Mouse (Mus musculus) hindbrain, embryonic 10.5 days (tissue): Measurements from ENCODE around the gene Zgrf1. TPM values are rescaled to one million over a fixed set of nuclear protein-coding genes. Genes with fewer than 3 reads are reported as not detected.
A peak's percentile ranks its signal among the peaks of the same experiment; 100 is the strongest.

Experiments used
- DNase-seq: peaks from one replicate; pipeline ENCODE4 v3.0.0-alpha.2; 2017; ENCODE audit warnings: low spot score
- H3K27ac ChIP-seq: fragments of 300-500 bp; sonication (generic); 2 replicates; pipeline ENCODE4 v1.5.1; 2016; ENCODE audit warnings: mild to moderate bottlenecking, moderate library complexity
- H3K27me3 ChIP-seq: fragments of 300-500 bp; sonication (generic); 2 replicates; pipeline ENCODE4 v1.6.1; 2016; ENCODE audit warnings: mild to moderate bottlenecking; ENCODE audit not compliant: poor library complexity, insufficient read depth, severe bottlenecking
- H3K36me3 ChIP-seq: fragments of 300-500 bp; sonication (generic); 2 replicates; pipeline ENCODE4 v1.6.1; 2016; ENCODE audit warnings: mild to moderate bottlenecking, moderate library complexity
- H3K4me1 ChIP-seq: fragments of 300-500 bp; sonication (generic); replicated peaks from 2 replicates; pipeline ENCODE4 v1.6.1; 2016; ENCODE audit warnings: mild to moderate bottlenecking
- H3K4me3 ChIP-seq: fragments of 300-500 bp; sonication (generic); 2 replicates; pipeline ENCODE4 v1.5.1; 2016; ENCODE audit warnings: mild to moderate bottlenecking, moderate library complexity
- H3K9me3 ChIP-seq: fragments of 300-500 bp; sonication (generic); 2 replicates; pipeline ENCODE4 v1.6.1; 2016; ENCODE audit warnings: mild to moderate bottlenecking, moderate library complexity
- WGBS: fragments of 180-500 bp; shearing (Covaris S2); methylation state at CpG from one replicate; pipeline ENCODE4 v1.1.7; 2016; 5-methylcytosine and 5-hydroxymethylcytosine counted together
- polyA plus RNA-seq: library from polyadenylated mRNA; unstranded; fragments of >200 nt; fragmentation: Nextera tagmentation; extraction: Ambion mirVana; gene quantifications from 2 replicates; pipeline ENCODE4 v1.2.1, GENCODE M21; 2016

The Zgrf1 gene
- polyA plus RNA-seq, 1 experiment from 2014 or later, result 16.6 TPM

DNA sequence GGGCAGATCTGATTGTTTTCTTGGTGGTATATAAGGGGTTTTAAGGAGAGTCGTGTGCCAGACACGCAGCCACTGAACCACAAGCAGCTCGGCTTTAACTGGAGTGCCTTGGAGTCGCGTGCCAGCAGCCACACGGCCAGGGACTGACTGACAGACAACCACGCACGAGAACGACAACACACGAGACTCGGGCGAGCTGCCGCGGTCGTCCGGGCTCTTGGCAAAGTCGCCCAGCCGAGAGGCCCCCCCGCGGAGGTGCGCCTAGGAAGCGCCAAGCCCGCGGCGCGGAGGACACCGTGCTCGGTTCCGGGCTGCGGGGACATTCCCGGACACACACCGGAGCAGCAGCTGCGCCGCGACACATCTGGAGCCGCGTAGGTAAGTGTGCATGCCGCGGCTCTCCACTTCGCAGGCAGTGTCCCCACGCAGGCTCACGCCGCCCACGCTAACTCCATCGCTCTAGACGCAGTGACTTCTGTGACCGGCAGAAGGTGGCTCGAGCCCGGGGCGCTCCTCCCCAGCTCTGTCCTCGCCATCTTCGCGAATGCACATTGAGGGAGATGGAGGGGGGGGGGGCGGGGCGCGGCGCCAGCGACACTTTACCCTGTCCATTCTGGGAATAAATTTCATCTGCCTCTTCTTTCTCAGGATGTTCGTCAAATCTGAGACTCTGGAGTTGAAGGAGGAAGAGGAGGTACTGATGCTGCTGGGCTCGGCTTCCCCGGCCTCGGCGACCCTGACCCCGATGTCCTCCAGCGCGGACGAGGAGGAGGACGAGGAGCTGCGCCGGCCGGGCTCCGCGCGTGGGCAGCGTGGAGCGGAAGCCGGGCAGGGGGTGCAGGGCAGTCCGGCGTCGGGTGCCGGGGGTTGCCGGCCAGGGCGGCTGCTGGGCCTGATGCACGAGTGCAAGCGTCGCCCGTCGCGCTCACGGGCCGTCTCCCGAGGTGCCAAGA lies 80.1 kb downstream of the Zgrf1 start, which contains the start of gene Neurog2:
Neurog2 (plus strand) TSS at position 56 of the 953 bp plus-strand sequence.
- no peaks in the 10 kb centered on the region for H3K9me3 ChIP-seq
- peak within 1 kb of the TSS; percentile 87 for H3K27ac ChIP-seq
- peaks cover 100% of the 10 kb centered on the region for H3K27me3 ChIP-seq
- peak; percentile 70 for DNase-seq
- H3K4me1 ChIP-seq, result peaks cover 64% of the 10 kb centered on the region
- peak within 1 kb of the TSS; percentile 62 for H3K4me3 ChIP-seq
- no peaks in the 10 kb centered on the region for H3K36me3 ChIP-seq
- under 1% methylated on average over 92 of the region's 92 CpGs for WGBS

DNA sequence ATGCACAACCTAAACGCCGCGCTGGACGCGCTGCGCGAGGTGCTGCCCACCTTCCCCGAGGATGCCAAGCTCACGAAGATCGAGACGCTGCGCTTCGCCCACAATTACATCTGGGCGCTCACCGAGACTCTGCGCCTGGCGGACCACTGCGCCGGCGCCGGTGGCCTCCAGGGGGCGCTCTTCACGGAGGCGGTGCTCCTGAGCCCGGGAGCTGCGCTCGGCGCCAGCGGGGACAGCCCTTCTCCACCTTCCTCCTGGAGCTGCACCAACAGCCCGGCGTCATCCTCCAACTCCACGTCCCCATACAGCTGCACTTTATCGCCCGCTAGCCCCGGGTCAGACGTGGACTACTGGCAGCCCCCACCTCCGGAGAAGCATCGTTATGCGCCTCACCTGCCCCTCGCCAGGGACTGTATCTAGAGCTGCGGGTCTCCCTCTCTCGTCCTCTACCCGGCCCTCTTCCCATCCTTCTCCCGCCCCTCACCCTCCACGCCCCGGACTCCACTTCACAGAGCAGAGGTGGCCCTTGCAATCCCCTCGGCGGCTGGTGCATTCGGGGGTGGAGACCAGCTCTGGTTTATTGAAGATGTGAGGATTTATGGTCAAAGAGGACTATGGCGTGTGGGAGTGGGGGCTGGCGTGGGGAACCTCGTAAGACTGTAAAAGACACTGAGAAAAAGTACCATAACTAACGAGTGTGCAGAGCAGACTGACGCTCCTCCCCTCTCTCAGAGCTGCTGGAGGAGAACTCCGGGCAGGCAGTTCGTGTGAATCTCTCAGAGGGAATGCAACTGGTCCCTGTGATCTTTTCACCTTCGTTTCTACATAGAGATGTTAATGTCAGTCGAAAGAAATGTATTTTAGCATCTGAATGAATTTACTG lies 81.1 kb downstream of the Zgrf1 start:
- Histone ChIP-seq H3K27me3 (peaks cover 99% of the 10 kb centered on the region), H3K27ac (peak overlapping the region; percentile 87), H3K9me3 (no peaks in the 10 kb centered on the region), H3K4me3 (peak overlapping the region; percentile 62), H3K36me3 (no peaks in the 10 kb centered on the region), H3K4me1 (peaks cover 59% of the 10 kb centered on the region)
- WGBS, result under 1% methylated on average over 58 of the region's 58 CpGs
- peak; percentile 88 for DNase-seq

DNA sequence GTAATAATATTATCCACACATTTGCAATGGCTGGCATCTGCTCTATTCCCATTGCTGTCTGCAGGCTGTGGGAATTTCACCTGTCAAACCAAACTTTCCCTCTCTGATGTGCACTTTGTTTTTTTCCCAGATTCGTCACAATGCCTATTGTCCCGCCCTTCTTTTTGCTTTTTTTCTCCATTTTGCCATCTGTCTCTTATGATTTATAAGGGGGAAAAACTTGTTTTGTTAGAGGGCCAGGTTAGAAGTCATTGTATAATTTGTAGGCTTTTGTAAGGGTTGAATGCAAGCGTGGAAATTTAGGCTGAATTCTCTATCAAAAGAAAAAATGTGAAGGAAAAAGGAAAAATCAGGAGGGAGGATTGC lies 81.7 kb downstream of the Zgrf1 start:
- no peaks in the 10 kb centered on the region for H3K9me3 ChIP-seq
- no peak overlapping the region for H3K27ac ChIP-seq
- H3K27me3 ChIP-seq, result peaks cover 99% of the 10 kb centered on the region
- no peaks in the 10 kb centered on the region for H3K36me3 ChIP-seq
- 4% methylated on average over 3 of the region's 3 CpGs for WGBS
- no peak for DNase-seq
- peak overlapping the region; percentile 62 for H3K4me3 ChIP-seq
- peaks cover 62% of the 10 kb centered on the region for H3K4me1 ChIP-seq

DNA sequence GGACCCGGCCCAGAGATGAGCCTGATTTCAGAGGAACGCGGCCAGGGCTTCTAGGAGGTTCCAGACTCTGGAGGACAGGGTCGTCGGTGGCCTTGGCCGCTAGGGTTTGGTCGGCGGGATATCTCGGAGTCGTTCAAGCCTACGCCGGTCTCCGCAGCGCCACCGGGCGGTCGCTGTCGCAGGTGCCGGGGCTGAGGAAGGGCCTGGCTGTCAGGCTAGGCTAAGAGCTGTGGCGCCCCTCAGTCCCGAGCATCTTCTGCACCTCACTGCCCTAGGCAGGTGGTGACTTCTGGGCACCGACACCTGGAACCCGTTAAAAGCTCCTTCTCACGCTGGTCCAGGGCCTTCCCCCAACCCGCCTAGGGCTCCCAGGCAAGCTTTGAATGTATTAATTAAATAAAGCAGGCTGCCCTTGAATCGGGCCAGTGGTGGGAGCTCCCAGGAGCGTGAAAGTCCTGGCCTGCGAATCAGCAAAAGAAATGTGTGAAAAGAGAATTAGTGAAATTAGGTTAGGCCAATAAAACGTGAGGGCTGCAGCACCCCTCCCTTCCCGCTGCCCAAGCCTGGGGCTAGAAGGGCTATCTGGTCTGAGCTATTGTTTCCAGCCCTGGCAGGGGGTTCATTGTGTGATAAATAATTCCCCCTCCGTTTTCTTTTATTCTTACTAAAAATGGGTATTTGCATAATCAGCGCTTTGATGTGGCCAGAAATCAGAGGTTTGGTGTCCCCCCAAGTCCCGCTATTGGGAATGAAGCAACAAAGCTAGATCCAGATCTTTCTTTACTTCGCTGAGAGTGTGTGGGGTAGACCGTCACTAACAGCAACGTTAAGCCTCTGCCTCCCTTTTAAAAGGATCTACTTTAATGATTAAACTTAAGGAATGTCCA lies 86.8 kb downstream of the Zgrf1 start:
- H3K4me3 ChIP-seq, result peak overlapping the region; percentile 40
- H3K36me3 ChIP-seq, result no peaks in the 10 kb centered on the region
- peak; percentile 89 for DNase-seq
- H3K9me3 ChIP-seq, result no peaks in the 10 kb centered on the region
- peaks cover 99% of the 10 kb centered on the region for H3K27me3 ChIP-seq
- H3K27ac ChIP-seq, result peak overlapping the region; percentile 66
- peaks cover 44% of the 10 kb centered on the region for H3K4me1 ChIP-seq
- WGBS, result under 1% methylated on average over 36 of the region's 36 CpGs

DNA sequence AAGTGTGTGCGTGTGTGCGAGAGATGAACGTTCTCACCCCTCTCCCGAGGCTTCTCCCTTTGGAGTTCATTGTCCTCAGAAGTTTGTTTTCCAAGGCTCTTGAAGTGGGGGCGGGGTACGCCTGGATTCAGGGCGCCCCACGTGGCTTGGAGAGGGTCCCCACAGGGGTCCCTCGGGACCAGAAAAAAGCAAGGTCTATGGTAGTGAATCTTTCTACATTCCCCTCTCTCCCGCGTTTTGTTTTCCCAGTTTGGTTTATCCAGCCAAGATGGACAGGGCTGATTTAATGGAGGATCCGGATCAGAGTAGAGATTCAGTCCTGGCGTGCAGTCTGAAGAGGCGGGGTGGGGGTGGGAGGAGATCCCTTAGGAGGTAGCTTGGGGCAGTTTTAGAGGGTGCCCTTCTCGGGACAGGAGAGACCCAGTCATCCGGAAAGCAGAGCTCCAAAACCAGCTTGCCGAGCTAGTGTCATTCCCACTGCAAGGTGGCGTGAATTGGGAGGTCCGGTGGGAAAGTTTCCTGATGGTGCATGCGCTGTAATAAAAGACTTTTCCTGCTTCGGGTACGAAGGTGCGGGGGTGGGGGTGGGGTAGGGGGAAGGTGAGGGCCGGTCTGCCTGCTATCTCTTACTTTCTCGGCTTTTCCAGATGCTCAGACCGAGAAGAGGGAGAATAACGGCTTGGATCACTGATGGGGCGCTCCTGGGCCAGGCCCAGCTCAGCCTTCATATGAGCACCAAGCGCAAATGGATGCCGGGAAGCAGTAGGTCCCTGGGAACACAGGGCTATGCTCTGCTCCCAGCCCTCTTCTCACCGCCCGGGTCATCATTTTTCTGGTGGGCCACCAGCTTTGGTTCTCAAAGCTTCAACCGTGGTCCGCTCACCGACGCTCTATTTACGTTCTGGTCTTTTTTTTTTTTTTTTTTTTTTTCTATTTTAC lies 87.7 kb downstream of the Zgrf1 start:
- Histone ChIP-seq H3K27ac (peak overlapping the region; percentile 66), H3K4me1 (peaks cover 38% of the 10 kb centered on the region), H3K4me3 (peak overlapping the region; percentile 40), H3K9me3 (no peaks in the 10 kb centered on the region), H3K27me3 (peaks cover 99% of the 10 kb centered on the region), H3K36me3 (no peaks in the 10 kb centered on the region)
- DNase-seq, result peak; percentile 51
- 2% methylated on average over 37 of the region's 37 CpGs for WGBS

DNA sequence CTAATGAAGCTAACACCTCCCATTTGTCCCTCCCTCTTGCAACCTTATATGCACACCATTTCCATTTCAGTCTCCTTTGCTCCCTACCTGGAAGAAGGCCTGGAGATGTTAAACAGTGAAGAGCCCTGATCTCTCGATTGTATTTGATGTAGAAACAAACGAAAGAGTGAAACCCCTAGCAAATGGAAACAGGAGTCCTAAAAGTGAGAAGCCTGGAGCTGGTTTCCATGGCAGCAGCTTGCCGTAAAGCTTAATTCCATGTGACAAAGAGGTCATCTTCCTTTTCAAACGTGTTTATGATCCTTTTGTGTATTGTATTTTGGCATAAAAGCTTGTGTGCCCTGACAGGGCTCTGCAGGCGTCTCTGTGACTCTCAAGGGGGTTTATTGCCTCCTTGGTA lies 88.9 kb downstream of the Zgrf1 start:
- H3K27me3 ChIP-seq, result peaks cover 99% of the 10 kb centered on the region
- no peak overlapping the region for H3K4me3 ChIP-seq
- 4% methylated on average over 5 of the region's 5 CpGs for WGBS
- H3K4me1 ChIP-seq, result peaks cover 43% of the 10 kb centered on the region
- no peak for DNase-seq
- H3K36me3 ChIP-seq, result no peaks in the 10 kb centered on the region
- H3K27ac ChIP-seq, result no peak overlapping the region
- no peaks in the 10 kb centered on the region for H3K9me3 ChIP-seq

DNA sequence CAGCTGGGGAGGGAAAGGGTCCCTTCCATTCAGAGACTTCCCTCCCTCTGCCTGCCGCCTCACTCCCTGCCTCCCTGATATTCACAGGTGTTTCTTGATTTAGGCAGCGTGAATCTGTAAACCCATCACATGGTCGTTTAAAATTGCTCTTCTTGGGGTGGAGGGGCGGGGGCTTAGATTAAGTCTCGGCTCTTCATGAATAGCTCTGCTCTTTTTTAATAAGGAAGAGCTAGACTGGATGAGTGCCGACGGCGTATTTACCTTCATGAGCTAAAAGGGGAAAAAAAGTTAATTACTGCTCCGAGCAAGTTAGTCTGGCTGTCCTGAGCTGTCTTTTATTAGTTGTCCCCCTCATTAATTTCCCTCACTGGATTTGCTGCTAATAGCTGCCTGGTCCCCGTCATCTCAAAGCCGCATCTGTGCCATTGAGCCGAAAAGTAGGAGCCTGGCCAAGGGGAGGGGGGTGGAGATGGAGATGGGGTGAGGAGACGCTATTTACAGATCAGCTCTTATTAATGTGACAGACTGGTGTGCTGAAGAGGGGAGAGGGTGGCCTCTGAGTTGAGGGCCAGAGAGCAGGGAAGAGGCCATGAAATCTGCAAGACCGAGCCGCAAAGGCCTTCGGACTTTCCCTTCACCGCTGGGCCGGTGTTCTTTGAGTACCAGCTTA lies 93.0 kb downstream of the Zgrf1 start:
- Histone ChIP-seq H3K4me3 (no peak overlapping the region), H3K27ac (no peak overlapping the region)

DNA sequence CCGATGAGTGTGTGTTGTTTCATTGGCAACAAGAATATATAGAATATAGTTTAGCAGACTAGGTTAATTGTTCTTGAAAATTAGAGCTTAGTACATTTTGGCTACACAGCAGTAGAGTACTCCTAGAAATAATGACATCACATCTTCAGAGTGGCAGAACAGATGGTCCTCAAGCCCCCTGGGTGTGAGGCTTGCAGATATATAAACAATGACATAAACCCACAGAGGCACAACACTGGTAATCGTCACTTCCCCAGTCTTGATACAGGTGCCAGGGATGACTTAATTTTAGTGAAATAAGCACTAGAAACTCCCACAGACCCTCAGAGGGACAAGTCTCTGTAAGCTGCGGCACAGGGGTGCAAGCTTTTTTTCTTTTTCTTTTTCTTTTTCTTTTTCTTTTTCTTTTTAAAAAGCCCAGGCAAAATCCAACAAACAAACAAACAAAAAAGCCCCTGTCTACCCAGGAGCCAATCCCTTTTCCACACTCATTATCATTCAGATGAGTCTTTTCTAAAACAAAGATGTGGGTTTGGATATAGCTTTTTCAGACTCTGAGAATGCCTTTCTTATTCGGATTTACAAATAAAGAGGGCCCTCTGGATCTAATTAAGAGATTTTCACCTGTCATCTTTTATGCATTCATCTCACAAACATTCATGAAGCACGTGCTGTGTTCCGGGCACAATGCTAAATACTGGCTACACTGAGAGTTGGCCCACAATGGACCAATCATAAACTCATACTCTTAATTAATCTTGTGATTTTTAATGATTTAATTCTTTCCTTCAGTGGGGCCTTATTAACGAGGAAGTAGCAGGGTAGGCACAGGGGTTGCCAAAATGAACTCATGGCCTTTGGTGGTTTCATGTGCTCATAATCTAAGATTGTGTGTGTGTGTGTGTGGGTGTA lies 98.7 kb downstream of the Zgrf1 start:
- Histone ChIP-seq H3K27ac (no peak overlapping the region), H3K4me1 (0 out of 2 replicates have a peak, but pooled peaks cover 10% of the 10 kb centered on the region), H3K27me3 (peaks cover 48% of the 10 kb centered on the region), H3K9me3 (no peaks in the 10 kb centered on the region), H3K36me3 (no peaks in the 10 kb centered on the region), H3K4me3 (no peak overlapping the region)
- DNase-seq, result no peak
- 57% methylated on average over 7 of the region's 7 CpGs for WGBS

More for the DNA sequence above, 93.0 kb downstream of the Zgrf1 start:
- WGBS, result 58% methylated on average over 18 of the region's 18 CpGs
- H3K27me3 ChIP-seq, result peaks cover 95% of the 10 kb centered on the region
- DNase-seq, result no peak
- H3K36me3 ChIP-seq, result no peaks in the 10 kb centered on the region
- no peaks in the 10 kb centered on the region for H3K9me3 ChIP-seq
- peaks cover 21% of the 10 kb centered on the region for H3K4me1 ChIP-seq

DNA sequence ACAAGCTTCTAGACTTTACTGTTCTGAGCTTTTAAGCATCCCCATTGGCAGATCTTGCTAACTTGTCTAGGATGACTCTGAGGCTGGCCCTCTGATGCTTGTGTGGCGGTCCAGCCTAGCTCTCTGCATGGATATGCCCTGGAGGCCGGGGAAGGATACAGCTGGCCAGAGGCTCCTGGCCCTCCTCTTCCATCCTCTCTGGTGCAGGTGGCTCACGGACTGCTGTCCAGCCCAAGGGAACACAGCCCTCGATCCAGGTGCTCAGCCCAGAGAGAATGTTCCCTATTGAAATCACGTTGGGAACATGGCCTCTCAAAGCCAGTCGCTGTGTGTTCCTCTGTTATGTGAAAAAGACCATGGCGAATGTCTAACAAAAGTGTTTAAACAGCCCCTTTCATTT lies 107.4 kb downstream of the Zgrf1 start:
- H3K9me3 ChIP-seq, result no peaks in the 10 kb centered on the region
- WGBS, result 72% methylated on average over 7 of the region's 7 CpGs
- no peaks in the 10 kb centered on the region for H3K36me3 ChIP-seq
- H3K4me1 ChIP-seq, result peaks cover 28% of the 10 kb centered on the region
- H3K4me3 ChIP-seq, result no peak overlapping the region
- DNase-seq, result no peak
- peaks cover 25% of the 10 kb centered on the region for H3K27me3 ChIP-seq
- H3K27ac ChIP-seq, result 0 out of 2 replicates have a peak overlapping the region, but pooled peaks have one; percentile 53
